Mouse (Mus musculus): ENCODE data around the gene Naa16.

GRCm38 (mm10) chr14:79296201-79296600 is 94.4 kb downstream of the Naa16 start:
- TF ChIP-seq POLR2A (IDR thresholded peaks at IDR 0.05; ENCODE audit: extremely low read depth, insufficient read depth, low read length) (no peak), CTCF (IDR thresholded peaks at IDR 0.05; ENCODE audit: low read depth, low read length) (no peak)

All from liver, adult 2 months (tissue).